Mouse (Mus musculus) C2C12 (cell line): ENCODE measurements at regions not wholly inside any gene's neighbourhood (a gene's known extent, or its start where the extent isn't known, plus 50 kb on each side); places are given as distances from the start of the nearest gene placed in this dataset.

ENCODE experiments used
- CEBPB ChIP-seq: IDR thresholded peaks from one replicate; pipeline ENCODE4 v1.6.1; 2011; ENCODE audit warnings: low read depth, mild to moderate bottlenecking, control low read depth, moderate library complexity
- CTCF ChIP-seq: IDR thresholded peaks from one replicate; pipeline ENCODE4 v1.5.1; 2011; ENCODE audit not compliant: control insufficient read depth, insufficient read depth, insufficient read length
- FOSL1 ChIP-seq: IDR thresholded peaks from one replicate; pipeline ENCODE4 v1.8.0; 2011; ENCODE audit warnings: mild to moderate bottlenecking, low read length; ENCODE audit not compliant: poor library complexity, insufficient read depth, severe bottlenecking
- MAX ChIP-seq: IDR thresholded peaks from one replicate; pipeline ENCODE4 v1.6.1; 2011; ENCODE audit warnings: mild to moderate bottlenecking, control low read depth
- USF1 ChIP-seq: IDR thresholded peaks from one replicate; pipeline ENCODE4 v1.6.1; 2011; ENCODE audit warnings: low read depth, mild to moderate bottlenecking, control low read depth, moderate library complexity

DNA sequence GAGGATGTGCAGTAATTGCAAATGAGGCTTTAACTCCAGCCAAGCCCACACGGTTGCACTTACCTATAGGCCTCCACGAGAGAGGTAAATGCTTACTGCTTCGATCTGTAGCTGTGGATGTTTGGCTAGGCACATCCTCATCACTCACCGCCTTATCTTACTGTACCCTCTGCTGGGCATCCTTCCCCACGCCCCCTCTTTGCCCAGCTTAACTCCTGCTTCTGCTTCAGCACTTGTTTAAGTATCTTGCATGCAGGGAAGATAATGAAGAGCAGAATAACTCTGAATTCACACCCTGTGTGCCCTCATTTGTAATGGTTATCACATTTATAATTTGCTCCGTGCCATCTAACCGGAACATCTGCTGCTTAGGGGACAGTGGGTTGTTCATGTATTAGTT, 74.7 kb upstream of the Anapc15-ps start:
- TF ChIP-seq USF1 (no peak), CTCF (no peak), FOSL1 (no peak), MAX (no peak), CEBPB (no peak)
